ENCODE assay signal across 10 mouse cellular contexts in genomic region chr6:118336541-118337480, GRCm38 (mm10).
DNase-seq lines count a peak whose midpoint lies in the region; ATAC-seq lines count a peak whose summit lies in the region.
"Had no signal": no experiment of that assay in that cellular context is flagged by ENCODE, and none has a peak within 500 bp of the region (broad histone marks: within the 10 kb centered on the region; RNA-seq: fewer than 3 reads in every experiment).

No protein-coding gene starts in this region.

- peak; percentile 66 for ATAC-seq in forebrain, embryonic 16.5 days
- no peak; the same call in 1 of the 2 replicates for ATAC-seq in neural tube, embryonic 15.5 days (ENCODE audit: low FRiP score)
- ATAC-seq: intestine, postnatal 0 days had no signal

- H3K27ac ChIP-seq in forebrain, embryonic 16.5 days (ENCODE audit: low read length): peak overlapping the region; percentile 12; the same call in 1 of the 2 replicates
- peak overlapping the region; percentile 23; the same call in 1 of the 2 replicates for H3K27ac ChIP-seq in neural tube, embryonic 15.5 days (replicated peaks)
- H3K27ac ChIP-seq: heart, embryonic 13.5 days had no signal

- DNase-seq in heart, postnatal 10 days: peak; percentile 4 to 9
- DNase-seq in heart, postnatal 4 days: no peak
- peak; percentile 7 for DNase-seq in right cerebral cortex, adult 18-20 months
- DNase-seq in right cerebral cortex, postnatal 4 days: no peak
- DNase-seq in liver: no peak
- DNase-seq: lung, postnatal 10 days had no signal

- H3K9ac ChIP-seq in forebrain, embryonic 16.5 days (replicated peaks; ENCODE audit: low read depth, low read length): no peak overlapping the region
- H3K9ac ChIP-seq in neural tube, embryonic 15.5 days (replicated peaks): no peak overlapping the region
- H3K9ac ChIP-seq: heart, embryonic 13.5 days had no signal

- intact Hi-C loops in heart, postnatal 10 days (cut with DNase I): no loop called here

- H3K4me2 ChIP-seq in forebrain, embryonic 16.5 days (ENCODE audit: low read length): no peak overlapping the region; the same call in 1 of the 2 replicates
- no peak overlapping the region for H3K4me2 ChIP-seq in neural tube, embryonic 15.5 days
- H3K4me2 ChIP-seq: heart, embryonic 13.5 days had no signal

- WGBS in forebrain, embryonic 16.5 days: 45% methylated on average over 14 of the region's 14 CpGs
- WGBS in neural tube, embryonic 15.5 days: 61% methylated on average over 14 of the region's 14 CpGs

- H3K4me3 ChIP-seq in forebrain, embryonic 16.5 days (replicated peaks; ENCODE audit: low read length): no peak overlapping the region
- H3K4me3 ChIP-seq in neural tube, embryonic 15.5 days (replicated peaks): no peak overlapping the region
- H3K4me3 ChIP-seq: heart, embryonic 13.5 days had no signal

- H3K9me3 ChIP-seq in forebrain, embryonic 16.5 days (ENCODE audit: control insufficient read depth, low read length): no peaks in the 10 kb centered on the region
- no peaks in the 10 kb centered on the region for H3K9me3 ChIP-seq in neural tube, embryonic 15.5 days (replicated peaks)
- H3K9me3 ChIP-seq: heart, embryonic 13.5 days had no signal

- H3K27me3 ChIP-seq in forebrain, embryonic 16.5 days (replicated peaks; ENCODE audit: control insufficient read depth, insufficient read depth, low read length): no peaks in the 10 kb centered on the region
- no peaks in the 10 kb centered on the region for H3K27me3 ChIP-seq in neural tube, embryonic 15.5 days (replicated peaks)
- H3K27me3 ChIP-seq: heart, embryonic 13.5 days had no signal

- H3K36me3 ChIP-seq in forebrain, embryonic 16.5 days (ENCODE audit: control insufficient read depth, insufficient read depth): no peaks in the 10 kb centered on the region
- H3K36me3 ChIP-seq in neural tube, embryonic 15.5 days: no peaks in the 10 kb centered on the region
- H3K36me3 ChIP-seq: heart, embryonic 13.5 days had no signal

- peaks cover 14% of the 10 kb centered on the region for H3K4me1 ChIP-seq in forebrain, embryonic 16.5 days (replicated peaks; ENCODE audit: control insufficient read depth, insufficient read depth, low read length)
- H3K4me1 ChIP-seq in neural tube, embryonic 15.5 days: peaks cover 23% of the 10 kb centered on the region

Comparison
In these comparisons a context has a peak if more than half of its experiments do, and no peak if none do; other contexts are left out.
1. DNase-seq: peak in heart, postnatal 10 days (2 of 2) and right cerebral cortex, adult 18-20 months (single experiment); none in heart, postnatal 4 days (single experiment), right cerebral cortex, postnatal 4 days (single experiment) and liver (single experiment).